Comparison of ENCODE assay signal across 16 mouse cellular contexts in genomic region chr7:46301031-46301632, GRCm38 (mm10).
"Had no signal": no experiment of that assay in that cellular context is flagged by ENCODE, and none has a peak within 500 bp of the region (broad histone marks: within the 10 kb centered on the region; RNA-seq: fewer than 3 reads in every experiment).

No protein-coding gene starts in this region.

- H3K36me3 ChIP-seq: neural tube, embryonic 13.5 days; neural tube, embryonic 15.5 days; stomach, embryonic 15.5 days had no signal

- H3K9me3 ChIP-seq: neural tube, embryonic 13.5 days; neural tube, embryonic 15.5 days; stomach, embryonic 15.5 days had no signal

- H3K27ac ChIP-seq: neural tube, embryonic 13.5 days; neural tube, embryonic 15.5 days; stomach, embryonic 15.5 days; stomach, postnatal 0 days had no signal

- DNase-seq: retina, postnatal 1 day; right cerebral cortex, adult 18-20 months; right cerebral cortex, postnatal 14 days; right cerebral cortex, postnatal 25 days; right cerebral cortex, postnatal 4 days; spleen, adult 18-20 months; thymus, adult 18-20 months; thymus, adult 2 months; thymus, postnatal 14 days; thymus, postnatal 25 days; thymus, postnatal 36 days; thymus, postnatal 4 days had no signal

- H3K4me3 ChIP-seq: neural tube, embryonic 13.5 days; neural tube, embryonic 15.5 days; stomach, embryonic 15.5 days had no signal

- H3K4me2 ChIP-seq: neural tube, embryonic 13.5 days; neural tube, embryonic 15.5 days; stomach, embryonic 15.5 days had no signal

- H3K9ac ChIP-seq: neural tube, embryonic 13.5 days; neural tube, embryonic 15.5 days; stomach, embryonic 15.5 days had no signal

- H3K4me1 ChIP-seq: neural tube, embryonic 13.5 days; neural tube, embryonic 15.5 days; stomach, embryonic 15.5 days had no signal

- H3K27me3 ChIP-seq: neural tube, embryonic 13.5 days; neural tube, embryonic 15.5 days; stomach, embryonic 15.5 days had no signal
